Mouse (Mus musculus): ENCODE results near the gene Clasp2. TPM values are rescaled to one million over a fixed set of nuclear protein-coding genes. Genes with fewer than 3 reads are reported as not detected.
"Not testable (repeated sequence)": the region's sequence is repeated elsewhere in the genome, so short reads cannot be mapped to it uniquely, and the experiment has no call there.

Gene Clasp2
- 100 to 1,000 TPM; 306 to 307 TPM for total RNA-seq (2021)

GRCm38 (mm10) chr9:113741108-113741636, at the start of gene Clasp2:
Gene Clasp2, plus strand, starts transcription at chr9:113741473.
- DNase-seq = peak; percentile 67
- intact Hi-C loops (cut with DNase I) = loop anchor here (5.0 kb wide), 3 partner anchors 86 to 171 kb away; no protein-coding TSS in a partner anchor

GRCm38 (mm10) chr9:113701441-113702160, 39.7 kb upstream of the Clasp2 start:
- no peak for DNase-seq
- intact Hi-C loops (cut with DNase I) = no loop called here

- no peak for DNase-seq
- intact Hi-C loops (cut with DNase I) = no loop called here
These were observed 35.2 kb upstream of the Clasp2 start for GRCm38 (mm10) chr9:113706108-113706507.

DNA sequence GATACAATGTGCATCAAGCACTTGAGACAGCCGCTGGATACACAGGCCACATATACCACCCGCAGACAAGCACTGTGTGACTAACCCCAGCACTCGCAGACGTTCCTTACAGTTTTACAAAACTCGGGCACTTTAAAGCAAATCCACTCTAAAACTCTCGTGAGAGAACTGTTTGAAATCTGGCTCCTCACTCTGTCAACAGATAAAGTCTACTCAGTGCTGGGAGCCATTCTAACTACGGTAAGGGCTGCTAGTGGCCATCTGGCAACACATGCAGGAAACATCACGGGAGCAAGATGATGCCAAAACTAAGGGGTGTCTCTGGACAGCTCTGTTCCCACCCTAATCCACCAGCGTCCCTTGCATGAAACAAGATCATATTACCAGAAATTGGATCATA, 34.4 kb upstream of the Clasp2 start:
- intact Hi-C loops (cut with DNase I) = no loop called here

DNA sequence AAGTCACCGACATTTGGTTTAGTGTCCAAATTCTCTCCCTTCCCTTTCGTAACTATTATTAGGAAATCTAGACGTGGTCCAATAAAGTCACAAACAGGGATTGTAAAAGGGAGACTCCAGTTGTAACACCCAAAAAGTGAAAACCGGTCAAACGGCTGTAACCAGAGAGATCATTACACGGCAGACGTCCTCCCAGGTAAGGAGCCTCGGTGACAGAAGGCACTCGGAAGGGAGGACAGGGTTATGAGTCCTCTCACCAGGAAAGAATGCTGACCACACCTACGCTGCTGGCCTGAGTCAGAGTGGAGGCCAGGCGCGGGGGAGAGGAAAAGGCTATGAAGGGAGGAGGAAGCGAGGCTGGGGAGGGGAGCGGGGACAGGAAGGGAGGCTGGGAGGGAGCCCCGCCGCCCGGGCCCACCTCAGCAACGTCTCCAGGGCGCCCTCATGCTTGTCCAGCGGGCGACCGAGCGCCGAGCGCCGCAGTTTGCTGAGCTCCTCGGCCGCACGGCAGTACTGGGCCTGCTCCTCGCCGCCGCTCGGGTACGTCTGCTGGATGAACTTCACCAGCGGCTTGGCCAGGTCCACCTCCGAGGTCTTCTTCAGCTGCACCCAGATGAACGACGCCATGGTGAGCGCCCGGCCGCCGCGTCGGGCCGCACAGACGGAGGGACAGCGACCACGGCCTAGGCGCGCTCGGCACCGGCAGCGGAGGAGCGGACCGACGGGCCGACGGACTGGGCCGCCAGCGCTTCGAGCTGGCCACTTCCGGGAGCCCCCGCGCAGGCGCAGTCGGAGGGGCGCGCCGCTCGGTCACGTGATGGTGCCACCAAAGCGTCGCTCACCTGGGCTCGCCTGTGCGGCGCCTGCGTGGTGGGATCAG, 33.6 kb upstream of the Clasp2 start, which contains the start of gene Pdcd6ip:
Gene Pdcd6ip, minus strand, starts transcription at position 779 of the 880 bp plus-strand sequence.
- peak; percentile 94 for DNase-seq
- intact Hi-C loops (cut with DNase I) = no loop called here

More for the DNA sequence above, 34.4 kb upstream of the Clasp2 start:
- DNase-seq = no peak

DNA sequence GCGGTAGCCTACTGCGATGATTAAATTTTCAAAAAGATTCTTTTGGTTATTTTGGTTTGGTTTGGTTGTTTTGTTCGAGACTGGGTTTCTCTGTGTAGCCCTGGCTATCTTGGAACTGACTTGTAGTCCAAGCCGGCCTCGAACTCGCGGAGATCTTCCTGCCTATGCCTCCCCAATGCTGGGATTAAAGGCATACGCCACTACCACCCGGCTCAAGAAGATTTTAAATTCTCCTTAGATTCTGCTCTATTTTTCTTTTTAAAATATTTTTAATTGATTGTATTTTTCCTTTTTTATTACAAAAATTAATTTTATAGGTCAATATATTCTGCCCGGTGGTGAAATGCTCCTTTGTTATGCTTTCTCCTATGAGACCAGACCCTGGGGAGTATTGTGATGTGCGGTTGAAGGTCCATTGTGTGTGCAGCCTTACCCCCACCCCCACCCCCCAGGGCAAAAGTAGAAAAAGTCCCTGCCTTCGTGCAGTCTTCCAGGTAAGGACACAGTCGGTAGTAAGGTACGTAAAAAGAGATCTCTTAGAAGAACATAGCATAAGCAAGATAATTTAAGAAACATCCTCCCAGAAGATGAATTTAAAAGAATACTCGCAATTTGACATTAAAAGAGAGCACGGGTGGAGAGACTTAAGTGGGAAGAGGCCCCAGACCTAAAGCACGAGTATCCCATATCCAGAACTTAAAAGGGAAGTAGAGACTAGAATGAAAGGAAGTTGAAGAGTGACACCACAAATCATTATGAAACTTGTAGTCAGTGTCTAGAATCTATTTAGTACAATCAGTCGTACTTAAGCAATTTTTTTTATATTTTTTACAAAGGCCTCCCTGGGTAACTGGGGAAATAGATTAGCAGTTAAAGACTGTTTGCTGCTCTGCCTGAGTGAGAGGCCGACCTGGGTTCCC, 32.7 kb upstream of the Clasp2 start:
- intact Hi-C loops (cut with DNase I) = no loop called here
- DNase-seq = no peak

DNA sequence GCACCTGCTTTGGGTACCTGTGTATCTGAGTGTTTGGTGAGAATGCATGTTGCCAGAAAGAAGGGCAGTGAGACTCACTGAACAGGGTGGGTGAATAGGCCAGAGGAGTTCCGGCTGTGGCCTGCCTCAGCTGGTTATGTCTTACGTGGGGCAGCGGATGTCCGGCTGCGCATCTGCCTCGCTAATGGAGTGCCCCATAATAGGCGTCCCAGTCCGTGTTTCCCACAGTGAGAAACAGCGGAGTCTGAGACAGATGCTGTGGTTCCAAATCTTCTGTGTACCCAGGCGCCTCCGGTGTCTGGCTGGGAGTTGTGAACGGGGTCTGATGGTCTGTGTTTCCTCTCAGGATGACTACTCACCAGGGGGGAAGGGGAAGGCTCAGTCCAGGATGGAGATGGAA, 30.4 kb upstream of the Clasp2 start:
- intact Hi-C loops (cut with DNase I) = no loop called here
- no peak for DNase-seq

DNA sequence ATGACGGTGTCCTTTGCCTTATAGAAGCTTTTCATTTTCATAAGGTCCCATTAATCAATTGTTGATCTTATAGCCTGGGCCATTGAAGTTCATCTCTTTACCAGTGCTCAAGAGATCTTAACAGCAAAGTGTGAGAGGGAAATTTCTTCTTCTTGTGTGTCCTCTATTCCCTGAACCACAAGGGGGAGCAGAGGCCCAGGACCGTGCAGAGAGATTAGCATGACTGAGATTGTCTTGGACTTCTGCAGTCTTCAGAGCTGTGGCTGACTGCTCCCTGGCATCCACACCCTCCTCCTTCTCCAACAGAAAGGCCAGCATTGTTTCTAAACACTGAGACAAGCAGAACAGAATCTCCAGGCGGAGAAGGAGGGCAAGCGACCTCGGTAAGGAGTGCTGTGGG, 22.2 kb upstream of the Clasp2 start:
- intact Hi-C loops (cut with DNase I) = no loop called here
- DNase-seq = peak; percentile 36

DNA sequence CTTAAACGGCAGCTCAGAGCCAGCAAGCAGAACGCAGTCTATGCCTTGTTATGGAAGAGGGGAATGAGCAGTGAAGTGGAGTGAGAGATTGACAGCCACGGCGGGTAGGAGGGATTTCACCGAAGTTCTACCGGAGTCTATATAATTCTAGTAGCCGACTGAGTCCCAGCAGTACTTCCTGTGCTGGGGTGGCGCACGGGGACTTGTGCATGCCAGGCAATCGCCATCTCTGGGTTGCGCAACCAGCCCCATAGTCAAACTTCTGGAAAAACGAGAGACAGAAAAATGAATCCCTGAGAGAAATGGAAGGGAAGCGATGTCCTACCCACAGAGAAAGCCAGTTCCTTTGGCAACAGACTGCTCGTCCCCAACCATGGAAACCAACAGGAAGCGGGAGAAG, 16.6 kb upstream of the Clasp2 start:
- no peak for DNase-seq
- intact Hi-C loops (cut with DNase I) = no loop called here

DNA sequence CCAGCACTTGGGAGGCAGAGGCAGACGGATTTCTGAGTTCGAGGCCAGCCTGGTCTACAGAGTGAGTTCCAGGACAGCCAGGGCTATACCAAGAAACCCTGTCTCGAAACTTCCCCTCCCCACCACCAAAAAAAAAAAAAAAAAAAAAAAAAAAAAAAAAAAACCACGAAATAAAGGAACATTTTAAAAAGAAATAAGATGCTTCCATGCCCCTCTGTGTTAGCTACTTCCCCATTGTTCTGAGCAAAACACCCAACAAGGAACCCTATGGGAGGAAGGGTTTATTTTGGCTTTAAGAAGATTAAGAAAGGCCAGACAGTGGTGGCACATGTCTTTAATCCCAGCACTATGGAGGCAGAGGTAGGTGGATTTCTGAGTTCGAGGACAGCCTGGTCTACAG, 15.7 kb upstream of the Clasp2 start:
- DNase-seq; intact Hi-C loops (cut with DNase I): not testable (repeated sequence)

- no peak for DNase-seq
- intact Hi-C loops (cut with DNase I) = no loop called here
These were observed 15.1 kb upstream of the Clasp2 start for GRCm38 (mm10) chr9:113726131-113726530.

- no peak for DNase-seq
- intact Hi-C loops (cut with DNase I) = no loop called here
These were observed 14.1 kb upstream of the Clasp2 start for GRCm38 (mm10) chr9:113726991-113727680.

- DNase-seq = no peak
- intact Hi-C loops (cut with DNase I) = no loop called here
These were observed 9.7 kb upstream of the Clasp2 start for GRCm38 (mm10) chr9:113731540-113731939.

- DNase-seq = no peak
- intact Hi-C loops (cut with DNase I) = no loop called here
These were observed 5.4 kb upstream of the Clasp2 start for GRCm38 (mm10) chr9:113735920-113736319.

GRCm38 (mm10) chr9:113738021-113738420, 3.3 kb upstream of the Clasp2 start:
- intact Hi-C loops (cut with DNase I) = no loop called here
- DNase-seq = peak; percentile 44

DNA sequence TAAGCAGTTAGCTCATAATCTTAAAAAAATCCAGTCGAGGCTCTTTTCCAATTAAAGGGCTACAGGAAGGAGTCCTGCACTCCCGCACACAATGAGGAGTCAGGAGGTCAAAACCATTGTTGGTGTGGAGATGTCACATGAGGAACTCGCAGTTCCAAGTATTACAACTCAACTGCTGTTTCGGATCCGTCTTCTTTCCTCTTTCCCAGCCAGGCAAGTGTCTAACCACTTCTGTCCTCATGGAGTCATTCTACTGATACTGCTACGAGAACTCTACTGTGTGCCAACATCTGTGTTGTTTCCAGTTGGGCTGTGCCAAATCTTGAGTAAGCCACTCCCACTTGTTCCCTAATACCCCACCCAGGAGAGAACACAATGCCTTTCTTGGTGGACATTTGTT, 2.3 kb upstream of the Clasp2 start:
- intact Hi-C loops (cut with DNase I) = no loop called here
- no peak for DNase-seq

DNA sequence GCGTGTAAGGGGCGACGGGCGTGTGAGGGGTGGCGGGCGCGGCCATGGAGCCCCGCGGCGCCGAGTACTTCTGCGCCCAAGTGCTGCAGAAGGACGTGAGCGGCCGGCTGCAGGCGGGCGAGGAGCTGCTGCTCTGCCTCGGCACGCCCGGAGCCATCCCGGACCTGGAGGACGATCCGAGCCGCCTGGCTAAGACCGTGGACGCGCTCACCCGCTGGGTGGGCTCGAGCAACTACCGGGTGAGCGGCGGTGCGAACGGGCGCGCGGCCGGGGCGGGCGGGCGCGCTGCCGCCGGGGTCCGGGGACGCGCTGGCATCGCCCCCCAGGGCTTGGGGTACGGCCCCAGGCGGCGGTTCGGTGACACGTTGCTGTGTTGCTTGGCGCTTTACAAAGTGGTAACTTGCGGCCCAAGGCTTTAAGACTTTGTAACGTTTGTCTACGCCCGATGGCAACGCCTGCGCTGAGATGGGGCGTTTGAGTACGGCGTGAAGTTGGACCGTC, 414 bp downstream of the Clasp2 start:
- intact Hi-C loops (cut with DNase I) = loop anchor here (5.0 kb wide), 3 partner anchors 86 to 171 kb away; no protein-coding TSS in a partner anchor
- peak; percentile 58 for DNase-seq

DNA sequence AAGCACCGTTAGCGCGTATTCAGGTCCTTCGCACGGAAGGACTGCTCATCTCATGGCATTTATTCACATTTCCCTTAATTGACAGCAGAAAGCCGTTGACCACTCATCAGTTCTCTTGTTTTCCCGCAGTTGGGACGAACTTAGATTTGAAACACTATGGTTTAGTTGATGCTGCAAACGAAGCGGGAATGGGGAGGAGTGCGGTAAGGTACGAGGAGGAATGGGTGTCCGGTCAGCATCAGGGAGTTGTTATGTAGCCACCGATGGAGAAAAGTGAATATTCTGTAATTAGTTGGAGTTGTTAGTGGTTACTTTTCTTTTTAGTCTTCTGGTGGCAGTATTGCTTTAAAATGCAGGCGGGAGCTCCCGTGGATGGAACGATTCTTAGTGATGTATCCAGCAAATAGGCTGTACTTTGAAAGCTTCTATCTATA, 1.1 kb downstream of the Clasp2 start:
- intact Hi-C loops (cut with DNase I) = loop anchor here (5.0 kb wide), 3 partner anchors 85 to 170 kb away; no protein-coding TSS in a partner anchor
- peak; percentile 13 for DNase-seq

DNA sequence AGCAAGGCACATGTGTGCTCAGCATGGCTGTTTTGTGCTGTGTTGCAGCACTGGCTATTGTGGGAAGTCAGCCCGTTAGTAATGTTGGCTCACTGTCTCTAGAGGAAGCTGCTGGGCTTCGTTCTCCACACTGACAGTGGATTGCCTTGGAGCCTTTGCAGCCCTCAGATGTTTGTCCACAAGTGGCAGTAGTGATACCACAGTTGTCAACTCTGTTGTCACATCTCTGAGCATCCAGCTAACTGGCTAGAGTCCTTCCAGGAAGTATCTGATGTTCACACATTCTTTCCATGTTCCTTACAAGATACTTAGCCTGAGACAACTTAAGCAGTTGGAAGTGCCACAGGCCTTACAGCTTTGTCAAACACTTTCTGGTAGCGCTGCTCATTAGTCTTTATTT, 2.0 kb downstream of the Clasp2 start:
- no peak for DNase-seq
- intact Hi-C loops (cut with DNase I) = loop anchor here (5.0 kb wide), 3 partner anchors 84 to 169 kb away; no protein-coding TSS in a partner anchor
